Mouse (Mus musculus) forebrain, embryonic 14.5 days (tissue): ENCODE data around the gene Apba3. TPM values are rescaled to one million over a fixed set of nuclear protein-coding genes. Genes with fewer than 3 reads are reported as not detected.

Source experiments
- ATAC-seq: fragments of 200-750 bp; cut with Nextera tagmentation; 2 replicates; pipeline ENCODE4 v1.8.0; 2017; ENCODE audit warnings: mild to moderate bottlenecking, moderate library complexity
- DNase-seq: peaks from one replicate; pipeline ENCODE4 v3.0.0-alpha.2; 2015; ENCODE audit warnings: low spot score
- H3K27ac ChIP-seq: fragments of 300-500 bp; sonication (generic); 2 replicates; pipeline ENCODE4 v1.5.1; 2014; ENCODE audit warnings: low read depth, mild to moderate bottlenecking, control low read depth, low read length, moderate library complexity
- H3K27me3 ChIP-seq: fragments of 300-500 bp; sonication (generic); replicated peaks from 2 replicates; pipeline ENCODE4 v1.6.1; 2014; ENCODE audit warnings: low read length, control low read depth, mixed read lengths; ENCODE audit not compliant: control insufficient read depth, insufficient read depth
- H3K36me3 ChIP-seq: fragments of 300-500 bp; sonication (generic); 2 replicates; pipeline ENCODE4 v1.6.1; 2014; ENCODE audit warnings: low read length, control low read depth; ENCODE audit not compliant: control insufficient read depth, insufficient read depth
- H3K4me1 ChIP-seq: fragments of 300-500 bp; sonication (generic); 2 replicates; pipeline ENCODE4 v1.6.1; 2014; ENCODE audit warnings: antibody characterized with exemption, low read length, control low read depth; ENCODE audit not compliant: control insufficient read depth, insufficient read depth
- H3K4me2 ChIP-seq: fragments of 300-500 bp; sonication (generic); 2 replicates; pipeline ENCODE4 v1.6.1; 2014; ENCODE audit warnings: mild to moderate bottlenecking, control low read depth, low read length
- H3K4me3 ChIP-seq: fragments of 300-500 bp; sonication (generic); 2 replicates; pipeline ENCODE4 v1.5.1; 2014; ENCODE audit warnings: low read depth, low read length, control low read depth
- H3K9ac ChIP-seq: fragments of 300-500 bp; sonication (generic); 2 replicates; pipeline ENCODE4 v1.6.1; 2014; ENCODE audit warnings: mild to moderate bottlenecking, low read length, control low read depth, moderate library complexity
- H3K9me3 ChIP-seq: fragments of 300-500 bp; sonication (generic); replicated peaks from 2 replicates; pipeline ENCODE4 v1.6.1; 2016; ENCODE audit warnings: low read length, control low read depth, mixed read lengths; ENCODE audit not compliant: control insufficient read depth
- WGBS: fragments of 180-500 bp; shearing (Covaris S2); extraction: QIAGEN DNeasy Blood & Tissue Kit; methylation state at CpG from one replicate; pipeline ENCODE4 v1.1.7; 2014; 5-methylcytosine and 5-hydroxymethylcytosine counted together
- polyA plus RNA-seq: library from polyadenylated mRNA; unstranded; fragments of >200 nt; fragmentation: Nextera tagmentation; extraction: Ambion mirVana; gene quantifications from 2 replicates; pipeline ENCODE4 v1.2.1, GENCODE M21; 2014

The Apba3 gene
- polyA plus RNA-seq, 1 experiment from 2014 or later: 30.5 TPM

DNA sequence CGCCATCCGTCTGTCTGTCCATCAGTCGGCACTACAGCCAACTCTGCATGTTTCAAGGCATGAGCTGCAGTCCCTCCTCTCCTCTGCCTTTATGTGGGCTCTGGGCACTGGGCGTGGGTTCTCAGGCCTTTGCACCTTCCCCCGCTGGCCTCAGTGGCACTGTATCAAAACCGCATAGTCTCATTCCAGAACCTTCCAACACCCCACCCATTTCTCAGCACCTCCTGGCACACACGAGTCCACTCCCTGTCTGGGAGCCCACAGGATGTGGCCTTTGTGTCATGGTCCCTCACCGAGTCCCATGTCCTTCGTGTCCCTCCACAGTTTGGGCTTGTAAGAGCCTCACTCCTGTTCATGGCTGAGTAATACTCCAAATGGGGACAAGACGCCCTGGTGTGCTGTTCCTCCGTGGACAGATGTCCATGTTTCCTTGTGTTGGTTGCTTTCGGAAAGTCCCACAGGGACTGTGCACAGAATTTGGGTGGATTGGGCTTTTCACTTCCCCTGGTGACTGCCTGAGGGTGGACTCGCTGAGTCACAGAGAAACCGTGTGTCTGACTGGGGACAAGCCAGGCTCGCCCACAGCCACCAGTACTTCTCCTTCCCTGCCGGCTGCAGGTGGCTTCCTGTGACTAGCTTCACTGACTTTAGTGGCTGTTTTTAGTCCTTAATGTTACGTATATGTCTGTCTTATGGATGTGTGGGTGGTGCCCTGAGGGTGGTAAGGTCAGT lies 31.8 kb downstream of the Apba3 start:
- ATAC-seq: no peak
- H3K9me3 ChIP-seq: no peaks in the 10 kb centered on the region
- H3K4me3 ChIP-seq: no peak overlapping the region
- peaks cover 4% of the 10 kb centered on the region; the same call in 1 of the 2 replicates for H3K36me3 ChIP-seq
- H3K4me1 ChIP-seq: peaks cover 14% of the 10 kb centered on the region
- H3K27ac ChIP-seq: no peak overlapping the region
- DNase-seq: no peak
- no peaks in the 10 kb centered on the region for H3K27me3 ChIP-seq
- no peak overlapping the region for H3K4me2 ChIP-seq
- WGBS: 95% methylated on average over 17 of the region's 17 CpGs
- no peak overlapping the region for H3K9ac ChIP-seq

DNA sequence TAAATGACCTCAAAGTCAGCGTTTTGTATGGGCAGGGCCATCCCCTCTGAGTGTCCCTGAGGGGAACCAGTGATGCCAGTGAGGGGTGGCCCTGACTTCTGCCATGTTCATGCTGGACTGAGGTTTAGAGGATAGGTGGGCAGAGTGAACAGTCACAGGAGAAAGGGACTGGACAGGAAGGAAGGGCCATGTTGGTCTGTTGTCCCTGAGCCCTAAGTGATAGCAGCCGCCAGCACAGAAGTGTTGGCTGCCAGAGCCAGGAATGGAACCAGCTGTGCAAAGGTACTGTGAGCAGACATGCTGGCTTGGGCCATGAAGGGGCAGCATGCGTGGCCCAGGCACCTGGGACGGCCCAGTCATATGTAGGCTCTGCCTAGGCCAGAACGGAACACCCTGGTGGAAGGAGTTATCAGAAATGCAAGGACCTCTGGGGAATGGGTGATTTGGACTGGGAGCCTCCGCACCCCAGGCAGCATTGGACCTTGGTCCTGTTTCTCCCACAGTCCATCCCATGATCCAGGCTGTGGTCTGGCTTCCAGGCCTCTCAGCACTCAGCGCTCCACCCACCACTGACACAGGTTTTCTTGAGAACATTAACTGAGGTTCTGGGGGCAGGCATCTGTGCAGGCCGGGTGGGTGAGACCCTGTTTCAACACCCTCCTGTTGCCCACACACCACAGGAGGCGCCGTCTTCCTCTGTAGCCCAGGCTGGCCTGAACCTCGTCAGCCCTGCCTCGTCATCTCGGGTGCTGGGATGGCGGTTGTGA lies 33.0 kb downstream of the Apba3 start:
- Histone ChIP-seq H3K9me3 (no peaks in the 10 kb centered on the region), H3K27ac (no peak overlapping the region), H3K27me3 (no peaks in the 10 kb centered on the region), H3K36me3 (peaks cover 4% of the 10 kb centered on the region; the same call in 1 of the 2 replicates), H3K4me2 (no peak overlapping the region), H3K4me3 (no peak overlapping the region), H3K9ac (no peak overlapping the region), H3K4me1 (peaks cover 2% of the 10 kb centered on the region)
- ATAC-seq: no peak
- DNase-seq: no peak
- WGBS: 96% methylated on average over 14 of the region's 14 CpGs

DNA sequence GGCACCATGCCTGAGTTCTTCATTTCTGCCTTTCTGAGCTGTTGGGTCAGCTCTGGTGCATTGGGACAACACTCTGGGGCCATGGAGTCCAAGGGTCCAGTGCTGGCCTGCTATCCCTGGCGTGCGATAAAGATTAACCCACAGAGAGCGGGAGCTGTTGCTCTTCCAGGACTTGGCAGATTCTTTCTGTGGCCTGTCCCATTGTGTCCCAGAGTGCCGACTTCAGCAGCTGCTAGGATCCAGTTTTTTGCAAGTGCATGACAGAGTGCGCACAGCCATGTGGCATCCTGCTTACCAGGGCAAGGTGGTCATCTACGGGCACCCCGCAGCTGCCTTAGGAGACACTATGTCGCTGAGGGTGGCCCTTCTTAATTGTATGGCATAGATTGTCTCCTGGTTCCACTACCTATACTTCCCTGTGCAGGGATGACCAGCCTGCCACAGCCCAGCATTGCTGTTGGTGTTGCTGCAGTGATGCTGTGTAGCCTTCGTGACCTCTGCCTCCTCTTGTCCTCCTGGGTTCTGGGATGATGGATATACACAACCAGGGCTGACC lies 33.7 kb downstream of the Apba3 start:
- no peak for DNase-seq
- Histone ChIP-seq H3K27me3 (no peaks in the 10 kb centered on the region), H3K27ac (no peak overlapping the region), H3K4me2 (no peak overlapping the region), H3K4me3 (no peak overlapping the region), H3K4me1 (no peaks in the 10 kb centered on the region; the same call in 1 of the 2 replicates), H3K36me3 (peaks cover 2% of the 10 kb centered on the region; the same call in 1 of the 2 replicates), H3K9ac (no peak overlapping the region), H3K9me3 (no peaks in the 10 kb centered on the region)
- no peak for ATAC-seq
- whole genome bisulfite sequencing: 86% methylated on average over 9 of the region's 9 CpGs

DNA sequence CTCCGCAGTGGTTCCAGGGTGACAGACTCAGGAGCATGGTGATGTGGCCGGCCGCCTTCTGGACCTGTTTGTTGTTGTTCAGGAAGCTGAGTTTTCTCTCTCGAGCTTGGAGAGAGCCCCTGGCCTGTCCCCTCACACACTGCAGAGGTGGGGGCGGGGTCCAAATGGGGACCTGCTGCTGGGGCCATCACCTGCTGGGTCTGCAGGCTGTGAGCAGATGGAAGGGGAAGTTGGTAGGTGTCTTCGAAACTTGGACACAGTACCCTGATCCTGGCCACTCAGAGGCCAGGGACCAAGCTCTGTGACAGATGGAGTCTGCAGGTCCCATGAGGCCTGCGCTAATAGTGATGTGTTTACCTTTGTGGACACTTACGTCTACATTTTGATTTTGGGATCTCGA lies 34.6 kb downstream of the Apba3 start:
- Histone ChIP-seq H3K27ac (no peak overlapping the region), H3K9ac (no peak overlapping the region), H3K27me3 (no peaks in the 10 kb centered on the region), H3K4me2 (no peak overlapping the region), H3K9me3 (no peaks in the 10 kb centered on the region), H3K36me3 (peaks cover 8% of the 10 kb centered on the region), H3K4me1 (no peaks in the 10 kb centered on the region), H3K4me3 (no peak overlapping the region)
- ATAC-seq (no peak), DNase-seq (no peak)
- 83% methylated on average over 9 of the region's 9 CpGs for WGBS

DNA sequence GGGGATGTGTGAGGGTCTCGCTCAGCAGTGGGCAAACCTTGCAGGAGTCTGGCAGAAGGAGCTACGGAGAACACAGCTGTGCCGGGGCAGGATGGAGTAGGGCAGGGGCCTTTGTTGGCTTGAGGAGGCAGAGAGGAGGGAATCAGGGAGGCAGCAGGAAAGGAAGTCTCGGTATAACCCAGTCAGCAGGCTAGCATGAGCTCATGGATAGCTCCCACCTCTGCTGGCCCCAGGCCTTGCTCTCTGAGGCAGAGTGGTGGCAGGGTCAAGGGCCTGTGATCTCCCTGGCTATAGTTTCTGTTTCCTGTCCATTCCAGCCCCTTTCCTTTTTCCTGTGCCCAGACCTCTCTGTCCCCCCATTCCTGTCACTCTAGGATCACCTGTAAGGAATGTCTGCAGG lies 35.5 kb downstream of the Apba3 start:
- Histone ChIP-seq H3K9ac (0 out of 2 replicates have a peak overlapping the region, but pooled peaks have one; percentile 32), H3K36me3 (peaks cover 18% of the 10 kb centered on the region), H3K4me1 (no peaks in the 10 kb centered on the region), H3K4me3 (no peak overlapping the region), H3K27me3 (no peaks in the 10 kb centered on the region), H3K4me2 (no peak overlapping the region), H3K27ac (no peak overlapping the region; the same call in 1 of the 2 replicates), H3K9me3 (no peaks in the 10 kb centered on the region)
- ATAC-seq: no peak
- no peak for DNase-seq
- WGBS: 64% methylated on average over 4 of the region's 4 CpGs

DNA sequence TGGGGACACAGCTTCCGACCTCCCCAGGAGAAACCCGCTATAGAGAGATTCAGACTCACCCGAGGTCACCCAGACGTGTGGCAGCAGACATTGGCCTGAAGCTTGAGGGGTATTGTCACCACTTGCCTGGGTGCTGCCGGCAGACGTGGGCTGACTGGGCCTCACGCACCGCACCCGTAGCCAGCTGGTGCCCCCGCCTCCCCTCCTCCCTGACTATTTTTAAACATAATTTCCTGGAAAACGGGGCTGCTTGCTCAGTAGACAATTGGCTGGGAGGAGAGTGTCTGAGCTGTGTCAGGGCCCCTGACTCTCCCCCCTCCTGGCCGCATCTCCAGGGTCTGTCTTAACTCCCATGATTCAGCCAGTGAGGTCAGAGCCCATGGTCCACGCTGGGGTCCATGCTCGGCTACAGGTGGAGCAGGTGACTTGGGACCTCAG lies 36.0 kb downstream of the Apba3 start:
- no peaks in the 10 kb centered on the region for H3K9me3 ChIP-seq
- ATAC-seq: no peak
- 64% methylated on average over 14 of the region's 14 CpGs for WGBS

DNA sequence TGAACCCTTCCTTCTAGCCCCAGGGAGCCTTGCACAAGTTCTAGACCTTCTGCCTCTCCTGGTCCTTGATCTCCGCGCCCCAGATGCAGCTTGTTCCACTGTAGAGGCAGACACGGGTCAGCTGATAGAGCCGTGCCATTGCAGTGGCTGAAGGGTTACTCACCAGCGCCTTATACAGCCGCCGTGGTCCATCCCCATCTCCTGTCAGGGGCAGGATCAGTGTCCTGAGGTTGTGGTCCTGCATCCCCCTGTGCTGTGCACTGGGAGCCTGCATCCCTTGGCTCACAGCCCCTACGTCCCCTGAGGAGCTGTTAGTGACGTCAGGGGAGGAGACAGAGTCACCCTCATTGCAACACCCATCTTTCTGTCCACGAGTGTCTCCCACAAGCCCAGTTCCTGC lies 36.5 kb downstream of the Apba3 start:
- no peaks in the 10 kb centered on the region for H3K4me1 ChIP-seq
- H3K4me2 ChIP-seq: no peak overlapping the region
- H3K9me3 ChIP-seq: no peaks in the 10 kb centered on the region
- no peaks in the 10 kb centered on the region for H3K27me3 ChIP-seq
- DNase-seq (no peak), ATAC-seq (no peak)
- no peak overlapping the region for H3K9ac ChIP-seq
- H3K27ac ChIP-seq: no peak overlapping the region
- H3K4me3 ChIP-seq: no peak overlapping the region
- H3K36me3 ChIP-seq: peaks cover 28% of the 10 kb centered on the region
- 80% methylated on average over 10 of the region's 10 CpGs for WGBS

More for the DNA sequence above, 36.0 kb downstream of the Apba3 start:
- no peaks in the 10 kb centered on the region for H3K27me3 ChIP-seq
- DNase-seq: no peak
- no peak overlapping the region for H3K4me3 ChIP-seq
- H3K36me3 ChIP-seq: peaks cover 23% of the 10 kb centered on the region
- no peak overlapping the region for H3K4me2 ChIP-seq
- no peak overlapping the region for H3K27ac ChIP-seq
- H3K9ac ChIP-seq: peak overlapping the region; percentile 32; the same call in 1 of the 2 replicates
- no peaks in the 10 kb centered on the region for H3K4me1 ChIP-seq

DNA sequence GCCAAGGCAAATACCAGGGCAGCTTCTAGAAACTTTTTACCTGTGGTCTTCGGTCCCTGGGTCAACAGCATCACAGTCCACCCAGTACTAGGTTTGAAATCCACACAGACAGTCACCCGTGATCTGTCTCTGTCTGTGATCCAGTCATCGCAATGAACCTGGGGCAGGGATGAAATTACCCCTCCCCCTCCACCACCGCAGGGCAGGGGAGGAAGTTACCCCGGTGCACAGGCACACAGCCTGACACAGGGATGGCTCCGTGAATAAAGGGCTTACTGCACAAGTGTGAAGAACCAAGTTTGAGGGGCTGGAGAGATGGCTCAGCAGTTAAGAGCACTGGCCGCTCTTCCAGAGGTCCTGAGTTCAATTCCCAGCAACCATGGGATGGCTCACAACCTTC lies 37.0 kb downstream of the Apba3 start:
- Histone ChIP-seq H3K9me3 (no peaks in the 10 kb centered on the region), H3K4me3 (no peak overlapping the region), H3K27me3 (no peaks in the 10 kb centered on the region), H3K36me3 (peaks cover 33% of the 10 kb centered on the region), H3K4me2 (no peak overlapping the region), H3K4me1 (no peaks in the 10 kb centered on the region), H3K9ac (no peak overlapping the region), H3K27ac (no peak overlapping the region)
- WGBS: 84% methylated on average over 7 of the region's 7 CpGs
- DNase-seq: no peak
- no peak for ATAC-seq
